Mouse (Mus musculus) neutrophil, adult 5-6 weeks (primary cell): Measurements from ENCODE around the gene Gm14459. TPM values are rescaled to one million over a fixed set of nuclear protein-coding genes. Genes with fewer than 3 reads are reported as not detected.
"Not testable (repeated sequence)": the region's sequence is repeated elsewhere in the genome, so short reads cannot be mapped to it uniquely, and the experiment has no call there.

ENCODE experiments used
- ATAC-seq: fragments of 151-379, 151-347 bp; 2 replicates; pipeline ENCODE4 v1.8.0; 2017; ENCODE audit warnings: mild to moderate bottlenecking, moderate TSS enrichment; ENCODE audit not compliant: insufficient number of reproducible peaks, poor library complexity, low FRiP score, severe bottlenecking; ENCODE audit errors: extremely low read depth
- total RNA-seq: library from RNA; stranded (forward); fragments of 200-1000 nt; gene quantifications from 2 replicates; pipeline ENCODE4 v1.2.3, GENCODE M21; 2017

Gm14459 gene
- total RNA-seq = not detected in 2 replicates

- ATAC-seq = no peak
Observed at GRCm38 (mm10) chrX:8524854-8525253, at the start of gene Gm14459. Gene Gm14459 (minus strand): TSS chrX:8524954.

DNA sequence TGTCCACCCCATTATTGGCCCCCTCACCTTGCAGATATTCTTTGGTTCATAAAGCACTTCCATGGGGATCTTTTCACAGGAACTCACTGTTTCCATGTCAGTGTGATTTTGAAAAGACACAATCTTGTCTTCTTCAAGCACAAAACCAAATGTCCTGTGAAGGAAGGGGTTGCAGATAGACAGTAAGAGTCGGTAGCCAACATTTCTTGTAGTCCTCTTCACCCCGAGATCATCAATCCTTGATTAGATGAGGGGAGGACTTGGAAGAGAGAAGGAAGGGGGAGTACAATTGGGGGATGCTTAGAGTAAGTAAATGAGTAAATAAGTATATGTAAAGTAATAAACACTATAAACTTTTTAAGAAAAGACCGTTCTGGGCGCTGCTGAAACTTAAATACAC is 23.4 kb upstream of the Gm14459 start, which contains the start of gene Ssxb6:
Ssxb6 (minus strand) TSS at position 101 of the 400 bp plus-strand sequence.
- not testable (repeated sequence) for ATAC-seq

Other genes with a start within 250 kb of the Gm14459 start
- gene Ssxb10, start 197.5 kb downstream of the Gm14459 start, total RNA-seq = not detected in 2 replicates
- gene Ssxb9, start 158.0 kb downstream of the Gm14459 start, total RNA-seq = not detected in 2 replicates
- not detected in 2 replicates for gene Ssxb1, start 111.6 kb downstream of the Gm14459 start, total RNA-seq
- gene Ssxb2, start 63.2 kb downstream of the Gm14459 start, total RNA-seq = not detected in 2 replicates
- gene Ssxb6, start 23.3 kb upstream of the Gm14459 start, total RNA-seq = not detected in 2 replicates
- not detected in 2 replicates for gene Ssxb3, start 66.9 kb upstream of the Gm14459 start, total RNA-seq
- not detected in 2 replicates for gene Ssxb8, start 165.9 kb upstream of the Gm14459 start, total RNA-seq
- not detected in 2 replicates for gene Ssx9, start 223.5 kb upstream of the Gm14459 start, total RNA-seq